Mouse (Mus musculus): ENCODE results near the gene Hspb6.

Gene Hspb6

GRCm38 (mm10) chr7:30552102-30553020, at the start of gene Hspb6, which contains the start of gene Proser3:
TSS of gene Hspb6 (plus strand) at chr7:30552178.
TSS of gene Proser3 (minus strand) at chr7:30552299.
- peak; percentile 96 for DNase-seq

GRCm38 (mm10) chr7:30508061-30508460, 43.9 kb upstream of the Hspb6 start:
- DNase-seq: no peak

GRCm38 (mm10) chr7:30515003-30515760, 36.8 kb upstream of the Hspb6 start:
- DNase-seq: no peak

GRCm38 (mm10) chr7:30518325-30518724, 33.7 kb upstream of the Hspb6 start:
- DNase-seq: no peak

- DNase-seq: peak; percentile 33
Measured at GRCm38 (mm10) chr7:30520396-30520795, 31.6 kb upstream of the Hspb6 start.

- DNase-seq: peak; percentile 48
Measured at GRCm38 (mm10) chr7:30520856-30521255, 31.1 kb upstream of the Hspb6 start.

GRCm38 (mm10) chr7:30522871-30523270, 29.1 kb upstream of the Hspb6 start:
- DNase-seq: no peak

- DNase-seq: no peak
Measured at GRCm38 (mm10) chr7:30524487-30524886, 27.5 kb upstream of the Hspb6 start.

- no peak for DNase-seq
Measured at GRCm38 (mm10) chr7:30525954-30526353, 26.0 kb upstream of the Hspb6 start.

- no peak for DNase-seq
Measured at GRCm38 (mm10) chr7:30526399-30526798, 25.6 kb upstream of the Hspb6 start.

GRCm38 (mm10) chr7:30526981-30527380, 25.0 kb upstream of the Hspb6 start:
- DNase-seq: no peak

GRCm38 (mm10) chr7:30531291-30531815, 20.6 kb upstream of the Hspb6 start:
- no peak for DNase-seq

- DNase-seq: no peak
Measured at GRCm38 (mm10) chr7:30532931-30533330, 19.0 kb upstream of the Hspb6 start.

GRCm38 (mm10) chr7:30533941-30534632, 17.9 kb upstream of the Hspb6 start:
- peak; percentile 48 for DNase-seq

GRCm38 (mm10) chr7:30534633-30535577, 17.1 kb upstream of the Hspb6 start, which contains the start of gene Arhgap33:
TSS of gene Arhgap33 (minus strand) at chr7:30535060.
- peak; percentile 95 for DNase-seq

- no peak for DNase-seq
Measured at GRCm38 (mm10) chr7:30540572-30540971, 11.4 kb upstream of the Hspb6 start.

GRCm38 (mm10) chr7:30544327-30544726, 7.7 kb upstream of the Hspb6 start:
- no peak for DNase-seq

- DNase-seq: no peak
Measured at GRCm38 (mm10) chr7:30549880-30550279, 2.1 kb upstream of the Hspb6 start.

- no peak for DNase-seq
Measured at GRCm38 (mm10) chr7:30550603-30551002, 1.4 kb upstream of the Hspb6 start.

GRCm38 (mm10) chr7:30551445-30552101, 405 bp upstream of the Hspb6 start:
- DNase-seq: no peak

GRCm38 (mm10) chr7:30553021-30553589, 1.1 kb downstream of the Hspb6 start:
- DNase-seq: peak; percentile 67

Data from cerebellum, adult 8-10 months (tissue).